Mouse (Mus musculus): ENCODE data around the gene C030005K15Rik. TPM values are rescaled to one million over a fixed set of nuclear protein-coding genes. Genes with fewer than 3 reads are reported as not detected.

The C030005K15Rik gene
- polyA plus RNA-seq (2012; rRNA removed; ENCODE audit: low replicate concordance): not detected in 2 replicates

GRCm38 (mm10) chr10:97726655-97727054 is at the start of gene C030005K15Rik:
C030005K15Rik (minus strand) TSS chr10:97726755.

DNA sequence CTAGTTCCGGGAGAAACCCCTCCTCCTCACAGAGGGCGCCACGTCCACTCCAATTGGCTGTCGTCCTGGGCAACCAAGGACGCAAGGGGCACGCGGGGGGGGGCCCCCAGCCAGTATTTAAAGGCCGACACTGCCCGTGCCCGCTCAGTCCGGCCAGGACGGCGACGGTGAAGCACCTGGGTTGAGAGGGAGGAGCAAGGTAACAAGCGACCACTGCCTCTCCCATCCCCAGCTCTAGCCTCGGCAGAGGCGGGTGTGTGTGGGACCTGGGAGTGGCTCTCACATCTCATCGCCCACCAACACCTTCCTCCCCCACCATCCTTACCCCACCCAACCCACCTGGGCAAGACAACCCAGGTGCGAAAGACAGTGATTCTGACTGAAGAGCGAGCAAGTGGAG is 33.6 kb downstream of the C030005K15Rik start, which contains the start of gene Ccer1:
TSS of gene Ccer1 (plus strand) at position 147 of the 400 bp plus-strand sequence.

Other genes with a start within 250 kb of the C030005K15Rik start
- 555 and 1,355 TPM in 2 replicates for gene Dcn, start 247.1 kb downstream of the C030005K15Rik start, polyA plus RNA-seq (2012; rRNA removed; ENCODE audit: low replicate concordance)
- gene Lum, start 161.6 kb downstream of the C030005K15Rik start, polyA plus RNA-seq (2012; rRNA removed; ENCODE audit: low replicate concordance): 83.0 and 241 TPM in 2 replicates
- 0.62 and 1.1 TPM in 2 replicates for gene Kera, start 119.9 kb downstream of the C030005K15Rik start, polyA plus RNA-seq (2012; rRNA removed; ENCODE audit: low replicate concordance)
- gene Epyc, start 82.7 kb downstream of the C030005K15Rik start, polyA plus RNA-seq (2012; rRNA removed; ENCODE audit: low replicate concordance): 0.10 and 0.37 TPM in 2 replicates
- not detected in 2 replicates for gene Ccer1, start 33.7 kb downstream of the C030005K15Rik start, polyA plus RNA-seq (2012; rRNA removed; ENCODE audit: low replicate concordance)

All from mammary gland, adult 2 months (tissue).